Mouse (Mus musculus) liver, embryonic 11.5 days (tissue): ENCODE data around the gene Kcnn3. TPM values are rescaled to one million over a fixed set of nuclear protein-coding genes. Genes with fewer than 3 reads are reported as not detected.

Experiments used
- ATAC-seq: fragments of 200-750 bp; cut with Nextera tagmentation; replicated peaks from 2 replicates; pipeline ENCODE4 v1.8.0; 2017; ENCODE audit warnings: moderate number of reproducible peaks, mild to moderate bottlenecking, moderate TSS enrichment, moderate library complexity; ENCODE audit not compliant: low FRiP score
- DNase-seq: peaks from one replicate; pipeline ENCODE4 v3.0.0-alpha.2; 2017; ENCODE audit warnings: low spot score
- H3K27ac ChIP-seq: fragments of 300-500 bp; sonication (generic); 2 replicates; pipeline ENCODE4 v1.5.1; 2014; ENCODE audit warnings: mild to moderate bottlenecking, low read depth, low read length, control low read depth
- H3K27me3 ChIP-seq: fragments of 300-500 bp; sonication (generic); replicated peaks from 2 replicates; pipeline ENCODE4 v1.6.1; 2014; ENCODE audit warnings: low read length, mixed read lengths; ENCODE audit not compliant: control insufficient read depth, insufficient read depth
- H3K36me3 ChIP-seq: fragments of 300-500 bp; sonication (generic); 2 replicates; pipeline ENCODE4 v1.6.1; 2014; ENCODE audit warnings: mild to moderate bottlenecking, low read length, moderate library complexity, mixed read lengths; ENCODE audit not compliant: control insufficient read depth, insufficient read depth
- H3K4me1 ChIP-seq: fragments of 300-500 bp; sonication (generic); replicated peaks from 2 replicates; pipeline ENCODE4 v1.6.1; 2014; ENCODE audit warnings: low read length, mixed read lengths; ENCODE audit not compliant: control insufficient read depth, insufficient read depth
- H3K4me2 ChIP-seq: fragments of 300-500 bp; sonication (generic); 2 replicates; pipeline ENCODE4 v1.6.1; 2014; ENCODE audit warnings: mild to moderate bottlenecking, control low read depth, moderate library complexity
- H3K4me3 ChIP-seq: fragments of 300-500 bp; sonication (generic); 2 replicates; pipeline ENCODE4 v1.5.1; 2014; ENCODE audit warnings: low read depth, low read length, control low read depth
- H3K9ac ChIP-seq: fragments of 300-500 bp; sonication (generic); 2 replicates; pipeline ENCODE4 v1.6.1; 2014; ENCODE audit warnings: low read depth, low read length, control low read depth
- H3K9me3 ChIP-seq: fragments of 300-500 bp; sonication (generic); 2 replicates; pipeline ENCODE4 v1.6.1; 2016; ENCODE audit warnings: low read length, inconsistent platforms, mixed read lengths; ENCODE audit not compliant: control insufficient read depth
- WGBS: fragments of 180-500 bp; shearing (Covaris S2); extraction: QIAGEN DNeasy Blood & Tissue Kit; methylation state at CpG from one replicate; pipeline ENCODE4 v1.1.7; 2014; 5-methylcytosine and 5-hydroxymethylcytosine counted together
- polyA plus RNA-seq: library from polyadenylated mRNA; unstranded; fragments of >200 nt; fragmentation: Nextera tagmentation; extraction: Ambion mirVana; gene quantifications from 2 replicates; pipeline ENCODE4 v1.2.1, GENCODE M21; 2014

Gene Kcnn3
- polyA plus RNA-seq, 1 experiment from 2014 or later = 0.45 TPM

DNA sequence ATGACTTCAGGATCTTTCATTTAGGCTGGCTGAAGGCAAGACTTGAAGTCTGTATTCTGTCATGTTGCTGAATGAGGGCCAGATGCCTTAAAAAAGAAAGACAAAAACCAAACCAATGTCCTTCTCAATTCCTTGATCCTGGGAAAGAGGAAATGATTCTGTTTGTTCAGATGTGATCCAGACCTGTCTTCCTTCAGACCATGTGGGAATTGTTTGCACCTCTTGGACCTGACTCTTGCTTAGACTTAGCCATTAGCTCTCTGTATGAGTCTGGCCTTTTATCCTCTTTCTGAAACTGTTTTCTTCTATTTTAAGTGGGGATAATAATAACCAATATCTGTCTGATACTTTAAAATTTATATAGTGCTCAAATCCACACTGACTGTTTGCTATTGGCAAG, 138.5 kb downstream of the Kcnn3 start:
- no peak for DNase-seq
- Histone ChIP-seq H3K27me3 (no peaks in the 10 kb centered on the region; the same call in 1 of the 2 replicates), H3K36me3 (no peaks in the 10 kb centered on the region), H3K4me1 (no peaks in the 10 kb centered on the region), H3K27ac (no peak overlapping the region), H3K9me3 (no peaks in the 10 kb centered on the region), H3K9ac (no peak overlapping the region), H3K4me3 (no peak overlapping the region), H3K4me2 (no peak overlapping the region)
- ATAC-seq = no peak

DNA sequence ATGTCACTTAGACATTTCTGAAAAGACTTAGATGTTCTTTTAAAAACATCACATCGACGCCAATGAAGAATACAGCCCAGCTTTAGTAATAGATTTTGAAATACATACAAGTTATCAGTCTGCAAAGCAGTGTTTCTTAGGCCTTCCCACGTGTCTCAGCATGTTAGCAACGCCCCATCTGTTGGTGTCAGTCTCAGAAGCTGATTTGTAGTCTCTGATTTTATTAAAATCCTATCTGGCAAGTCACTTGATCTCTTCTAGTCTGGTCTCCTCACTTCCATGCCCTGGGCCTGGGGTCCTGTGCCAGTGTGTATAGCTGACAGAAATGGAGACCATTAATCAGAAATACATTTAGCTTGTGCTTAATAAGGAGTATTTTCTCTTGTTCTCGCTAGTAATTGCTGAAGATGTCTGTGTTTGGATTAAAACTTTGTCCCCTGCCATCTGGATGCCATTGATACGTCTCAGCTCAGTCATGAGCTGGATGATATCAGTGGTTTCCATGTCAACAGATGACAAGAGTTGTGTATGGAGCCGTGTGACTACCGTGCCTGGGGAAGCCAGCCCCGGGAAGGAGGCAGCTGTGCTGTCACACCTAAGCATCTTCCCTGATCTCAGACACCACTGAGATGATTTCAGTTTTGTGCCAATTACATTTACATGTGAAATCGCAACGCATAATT, 140.1 kb downstream of the Kcnn3 start:
- DNase-seq (no peak), ATAC-seq (no peak)
- Histone ChIP-seq H3K9me3 (no peaks in the 10 kb centered on the region), H3K27me3 (no peaks in the 10 kb centered on the region), H3K4me3 (no peak overlapping the region), H3K4me2 (no peak overlapping the region), H3K27ac (no peak overlapping the region), H3K4me1 (no peaks in the 10 kb centered on the region), H3K9ac (no peak overlapping the region), H3K36me3 (no peaks in the 10 kb centered on the region)
- 64% methylated on average over 11 of the region's 11 CpGs for WGBS

DNA sequence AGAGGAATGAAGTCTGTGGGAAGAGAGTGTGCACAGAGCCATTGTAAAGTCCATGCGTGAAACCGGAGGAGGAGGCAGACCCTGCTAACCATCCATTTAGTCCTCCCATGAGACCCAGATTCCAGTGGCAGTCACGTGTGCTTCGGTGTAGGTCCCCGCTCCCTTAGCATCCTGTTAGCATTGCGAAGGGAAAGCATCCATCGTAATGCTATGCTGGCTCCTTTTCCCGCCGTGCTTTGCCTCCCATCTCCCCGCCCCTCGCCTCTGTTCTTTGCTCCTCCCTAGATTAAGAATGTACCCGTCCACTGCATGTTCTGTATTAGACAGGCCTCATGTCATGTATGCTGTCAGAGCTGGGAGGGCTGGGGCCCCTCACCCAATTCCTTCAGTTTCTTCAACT, 144.8 kb downstream of the Kcnn3 start:
- no peak overlapping the region for H3K27ac ChIP-seq
- no peaks in the 10 kb centered on the region for H3K36me3 ChIP-seq
- no peak for DNase-seq
- H3K27me3 ChIP-seq = no peaks in the 10 kb centered on the region
- no peaks in the 10 kb centered on the region for H3K4me1 ChIP-seq
- ATAC-seq = no peak
- no peak overlapping the region for H3K4me3 ChIP-seq
- WGBS = 62% methylated on average over 12 of the region's 12 CpGs
- no peak overlapping the region for H3K4me2 ChIP-seq
- no peak overlapping the region for H3K9ac ChIP-seq
- no peaks in the 10 kb centered on the region for H3K9me3 ChIP-seq

DNA sequence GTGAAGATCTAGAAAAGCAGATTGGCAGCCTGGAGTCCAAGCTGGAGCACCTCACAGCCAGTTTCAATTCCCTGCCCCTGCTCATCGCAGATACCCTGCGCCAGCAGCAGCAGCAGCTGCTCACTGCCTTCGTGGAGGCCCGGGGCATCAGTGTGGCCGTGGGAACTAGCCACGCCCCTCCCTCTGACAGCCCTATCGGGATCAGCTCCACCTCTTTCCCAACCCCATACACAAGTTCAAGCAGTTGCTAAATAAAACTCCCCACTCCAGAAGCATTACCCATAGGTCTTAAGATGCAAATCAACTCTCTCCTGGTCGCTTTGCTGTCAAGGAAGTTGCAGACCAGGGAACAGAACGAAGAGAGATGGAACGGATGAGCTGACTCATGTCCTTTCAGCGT, 147.2 kb downstream of the Kcnn3 start:
- Histone ChIP-seq H3K4me2 (0 out of 2 replicates have a peak overlapping the region, but pooled peaks have one; percentile 1), H3K27ac (no peak overlapping the region), H3K9ac (no peak overlapping the region), H3K9me3 (no peaks in the 10 kb centered on the region), H3K27me3 (no peaks in the 10 kb centered on the region), H3K4me1 (no peaks in the 10 kb centered on the region), H3K4me3 (no peak overlapping the region), H3K36me3 (no peaks in the 10 kb centered on the region)
- DNase-seq = no peak
- WGBS = 23% methylated on average over 11 of the region's 11 CpGs
- no peak for ATAC-seq

DNA sequence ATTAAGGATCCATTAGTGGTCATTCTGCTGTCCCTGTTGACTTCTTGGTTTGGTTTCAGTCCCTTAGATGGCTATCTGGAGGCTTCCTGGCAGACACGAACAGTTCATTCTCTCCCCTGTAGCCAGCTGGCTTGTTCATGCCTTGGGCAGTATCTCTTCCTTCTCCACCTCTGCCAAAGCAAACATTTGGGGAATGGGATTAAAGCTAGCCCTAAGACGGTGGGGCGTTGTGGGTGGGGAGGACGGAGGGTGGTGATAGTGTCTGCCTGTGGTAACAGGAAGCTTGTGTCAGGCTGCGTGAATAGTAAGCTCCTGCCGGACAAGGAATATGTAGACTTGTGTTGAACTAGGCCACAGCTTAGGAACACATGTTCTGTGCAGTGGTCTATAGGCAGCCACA, 151.4 kb downstream of the Kcnn3 start:
- no peaks in the 10 kb centered on the region for H3K27me3 ChIP-seq
- no peak overlapping the region for H3K4me2 ChIP-seq
- no peaks in the 10 kb centered on the region for H3K9me3 ChIP-seq
- H3K9ac ChIP-seq = no peak overlapping the region
- no peaks in the 10 kb centered on the region for H3K36me3 ChIP-seq
- H3K4me3 ChIP-seq = no peak overlapping the region
- ATAC-seq (no peak), DNase-seq (no peak)
- 46% methylated on average over 6 of the region's 6 CpGs for WGBS
- no peaks in the 10 kb centered on the region for H3K4me1 ChIP-seq
- H3K27ac ChIP-seq = no peak overlapping the region

DNA sequence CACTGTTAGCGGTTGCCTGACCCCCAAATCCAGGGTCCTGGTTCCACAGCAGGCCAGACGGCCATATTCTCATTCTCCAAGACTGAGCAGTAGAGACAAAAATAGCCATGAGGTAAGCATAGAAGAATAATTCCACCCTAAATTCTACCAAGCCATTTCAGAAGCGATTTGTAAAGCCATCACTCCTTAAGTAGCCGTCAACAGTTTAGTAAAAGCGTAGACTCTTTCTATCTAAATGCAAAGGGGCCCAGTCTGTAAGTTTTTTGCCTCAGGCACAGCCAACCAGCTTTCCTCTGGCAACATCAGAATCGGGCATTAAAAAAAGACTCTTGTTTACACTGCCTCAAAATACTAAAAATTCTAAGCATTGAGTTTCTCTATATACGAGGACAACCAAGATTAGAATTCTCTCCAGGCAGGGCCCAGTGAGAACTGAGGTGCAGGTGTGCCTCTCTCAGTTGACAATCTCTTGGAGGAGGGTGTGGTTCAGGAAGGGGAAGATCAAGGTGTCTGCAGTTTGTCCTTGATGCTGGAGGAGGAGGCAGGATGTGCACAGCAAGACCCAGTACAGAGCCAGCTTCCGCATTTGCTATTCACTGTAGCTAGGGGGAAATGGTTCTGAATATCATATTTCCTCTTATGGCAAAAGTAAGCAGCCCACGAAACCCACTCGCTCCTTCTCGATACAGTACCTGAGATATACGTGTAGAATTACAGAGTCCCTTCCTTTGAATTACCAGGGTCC, 152.8 kb downstream of the Kcnn3 start:
- Histone ChIP-seq H3K9me3 (no peaks in the 10 kb centered on the region), H3K27ac (no peak overlapping the region), H3K4me3 (no peak overlapping the region), H3K36me3 (no peaks in the 10 kb centered on the region), H3K4me1 (no peaks in the 10 kb centered on the region), H3K4me2 (no peak overlapping the region), H3K9ac (no peak overlapping the region), H3K27me3 (no peaks in the 10 kb centered on the region)
- ATAC-seq (no peak), DNase-seq (no peak)
- 79% methylated on average over 12 of the region's 12 CpGs for WGBS

DNA sequence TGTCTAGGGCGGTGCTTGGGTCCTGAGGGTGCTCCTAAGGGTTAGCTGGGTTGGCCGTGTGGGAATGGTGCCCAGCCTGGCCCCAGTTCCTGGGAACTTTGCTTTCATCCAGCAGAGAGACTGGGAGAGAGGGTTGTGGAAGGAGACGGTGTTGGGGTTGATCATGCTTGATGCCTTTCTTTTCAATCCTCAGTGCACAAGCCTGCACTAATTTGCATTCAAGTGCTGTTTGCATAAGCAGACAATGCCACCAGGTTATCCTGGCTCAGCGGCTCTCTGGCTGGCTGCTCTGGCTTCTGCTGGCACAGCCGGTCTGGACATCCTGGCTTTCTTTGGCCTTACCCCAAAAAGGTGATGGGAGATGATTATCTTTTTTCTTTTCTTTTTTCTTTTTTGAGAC, 157.7 kb downstream of the Kcnn3 start:
- Histone ChIP-seq H3K4me3 (no peak overlapping the region), H3K9me3 (no peaks in the 10 kb centered on the region), H3K4me2 (no peak overlapping the region), H3K27ac (no peak overlapping the region), H3K27me3 (0 out of 2 replicates have a peak, but pooled peaks cover 2% of the 10 kb centered on the region), H3K9ac (no peak overlapping the region), H3K36me3 (no peaks in the 10 kb centered on the region), H3K4me1 (no peaks in the 10 kb centered on the region)
- no peak for ATAC-seq
- 74% methylated on average over 5 of the region's 5 CpGs for WGBS
- no peak for DNase-seq

DNA sequence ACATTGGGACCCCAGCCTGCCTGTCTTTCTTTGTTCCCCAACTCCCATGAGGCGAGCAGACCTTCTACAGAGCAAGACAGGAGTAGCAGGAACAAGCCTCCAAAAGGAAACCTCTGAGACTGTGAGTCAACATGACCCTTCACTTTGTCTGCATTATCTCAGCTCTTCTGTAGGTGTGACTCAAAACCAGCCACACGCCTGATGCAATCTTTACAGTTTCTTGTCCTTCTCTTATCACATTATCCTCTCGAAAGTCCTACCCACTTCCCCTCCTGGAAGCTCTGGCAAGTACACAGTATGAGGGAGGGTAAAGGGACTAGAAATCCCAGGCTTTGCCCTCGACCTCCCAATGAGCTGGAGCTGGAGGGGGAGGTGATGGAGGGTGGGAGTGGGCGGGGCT, 166.1 kb downstream of the Kcnn3 start:
- WGBS = 33% methylated on average over 5 of the region's 5 CpGs
- Histone ChIP-seq H3K36me3 (no peaks in the 10 kb centered on the region), H3K27me3 (peaks cover 2% of the 10 kb centered on the region; the same call in 1 of the 2 replicates), H3K9me3 (no peaks in the 10 kb centered on the region), H3K4me1 (no peaks in the 10 kb centered on the region), H3K9ac (no peak overlapping the region), H3K4me3 (no peak overlapping the region), H3K27ac (no peak overlapping the region), H3K4me2 (no peak overlapping the region)
- no peak for DNase-seq
- ATAC-seq = no peak
